Comparison of ENCODE assay signal across 7 mouse cellular contexts in the genomic region with DNA sequence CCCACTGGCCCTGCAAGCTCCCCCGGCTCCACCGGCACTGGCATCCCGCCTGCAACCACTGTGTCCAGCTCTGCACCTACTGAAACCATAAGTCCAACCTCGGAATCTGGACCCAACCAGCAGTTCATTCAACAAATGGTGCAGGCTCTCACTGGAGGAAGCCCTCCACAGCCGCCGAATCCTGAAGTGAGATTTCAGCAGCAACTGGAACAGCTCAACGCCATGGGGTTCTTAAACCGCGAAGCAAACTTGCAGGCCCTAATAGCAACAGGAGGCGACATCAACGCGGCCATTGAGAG. TPM values are rescaled to one million over a fixed set of nuclear protein-coding genes. Genes with fewer than 3 reads are reported as not detected.
A peak's percentile ranks its signal among the peaks of the same experiment; 100 is the strongest.
DNase-seq lines count a peak whose midpoint lies in the region; ATAC-seq lines count a peak whose summit lies in the region.

No protein-coding gene starts in this region.

- no peak for DNase-seq in liver, embryonic 11.5 days (ENCODE audit: low spot score)
- no peak for DNase-seq in liver
- DNase-seq in brain, adult 2 months (ENCODE audit: low read depth, low spot score) = peak; percentile 23
- DNase-seq in forebrain, embryonic 11.5 days (ENCODE audit: low spot score) = peak; percentile 64
- DNase-seq in layer of hippocampus, adult 8-10 months (ENCODE audit: low spot score in 2 of 2) = peak; percentile 3 to 6
- no peak for DNase-seq in cerebellum, postnatal 4 days (ENCODE audit: low spot score in 2 of 2)

- H3K27me3 ChIP-seq in liver, embryonic 11.5 days (replicated peaks; ENCODE audit: control insufficient read depth, insufficient read depth, low read length) = no peaks in the 10 kb centered on the region; the same call in 1 of the 2 replicates
- H3K27me3 ChIP-seq in forebrain, embryonic 11.5 days (ENCODE audit: control insufficient read depth, insufficient read depth, low read length) = no peaks in the 10 kb centered on the region
- H3K27me3 ChIP-seq in neural tube, embryonic 15.5 days (replicated peaks) = no peaks in the 10 kb centered on the region

- H3K4me3 ChIP-seq in liver, embryonic 11.5 days (ENCODE audit: low read depth, low read length) = peak overlapping the region; percentile 69
- peak overlapping the region; percentile 62 for H3K4me3 ChIP-seq in forebrain, embryonic 11.5 days (ENCODE audit: low read depth, low read length)
- peak overlapping the region; percentile 57 for H3K4me3 ChIP-seq in neural tube, embryonic 15.5 days (replicated peaks)

- 0 out of 2 replicates have a peak overlapping the region, but pooled peaks have one; percentile 30 for H3K9ac ChIP-seq in liver, embryonic 11.5 days (ENCODE audit: low read depth, low read length)
- H3K9ac ChIP-seq in forebrain, embryonic 11.5 days (ENCODE audit: low read length) = peak overlapping the region; percentile 82
- H3K9ac ChIP-seq in neural tube, embryonic 15.5 days (replicated peaks) = peak overlapping the region; percentile 76

- H3K4me1 ChIP-seq in liver, embryonic 11.5 days (replicated peaks; ENCODE audit: control insufficient read depth, insufficient read depth, low read length) = no peaks in the 10 kb centered on the region
- H3K4me1 ChIP-seq in forebrain, embryonic 11.5 days (replicated peaks; ENCODE audit: control insufficient read depth, insufficient read depth, low read length) = no peaks in the 10 kb centered on the region; the same call in 1 of the 2 replicates
- peaks cover 2% of the 10 kb centered on the region; the same call in 1 of the 2 replicates for H3K4me1 ChIP-seq in neural tube, embryonic 15.5 days

- no peaks in the 10 kb centered on the region for H3K9me3 ChIP-seq in liver, embryonic 11.5 days (ENCODE audit: control insufficient read depth, low read length)
- no peaks in the 10 kb centered on the region for H3K9me3 ChIP-seq in forebrain, embryonic 11.5 days (ENCODE audit: control insufficient read depth, low read length)
- no peaks in the 10 kb centered on the region for H3K9me3 ChIP-seq in neural tube, embryonic 15.5 days (replicated peaks)

- H3K4me2 ChIP-seq in liver, embryonic 11.5 days = peak overlapping the region; percentile 76
- peak overlapping the region; percentile 67 for H3K4me2 ChIP-seq in forebrain, embryonic 11.5 days (ENCODE audit: low read depth, low read length, severe bottlenecking)
- peak overlapping the region; percentile 65 for H3K4me2 ChIP-seq in neural tube, embryonic 15.5 days

- WGBS in liver, embryonic 11.5 days = 32% methylated on average over 12 of the region's 12 CpGs
- 18% methylated on average over 12 of the region's 12 CpGs for WGBS in forebrain, embryonic 11.5 days
- 26% methylated on average over 12 of the region's 12 CpGs for WGBS in neural tube, embryonic 15.5 days

- ATAC-seq in liver, embryonic 11.5 days (replicated peaks; ENCODE audit: low FRiP score) = no peak
- no peak for ATAC-seq in forebrain, embryonic 11.5 days (replicated peaks; ENCODE audit: low FRiP score)
- ATAC-seq in neural tube, embryonic 15.5 days (ENCODE audit: low FRiP score) = no peak

- no peak overlapping the region for H3K27ac ChIP-seq in liver, embryonic 11.5 days (ENCODE audit: low read depth, low read length)
- 0 out of 2 replicates have a peak overlapping the region, but pooled peaks have one; percentile 37 for H3K27ac ChIP-seq in forebrain, embryonic 11.5 days (ENCODE audit: low read depth, low read length)
- H3K27ac ChIP-seq in neural tube, embryonic 15.5 days (replicated peaks) = peak overlapping the region; percentile 95

- H3K36me3 ChIP-seq in liver, embryonic 11.5 days (ENCODE audit: control insufficient read depth, insufficient read depth, low read length) = no peaks in the 10 kb centered on the region
- H3K36me3 ChIP-seq in forebrain, embryonic 11.5 days (ENCODE audit: control insufficient read depth, insufficient read depth, low read length) = no peaks in the 10 kb centered on the region
- H3K36me3 ChIP-seq in neural tube, embryonic 15.5 days = no peaks in the 10 kb centered on the region

RNA-seq across cellular contexts. Expression of a gene that starts 2.0 kb away (rescaled TPM):
- 14.8 and 15.5 TPM in 2 replicates for polyA plus RNA-seq in liver, embryonic 11.5 days (2014; fragmentation: Nextera tagmentation; extraction: Ambion mirVana)
- polyA plus RNA-seq in forebrain, embryonic 11.5 days (2014; fragmentation: Nextera tagmentation; extraction: Ambion mirVana) = 62.8 and 65.4 TPM in 2 replicates
- total RNA-seq in layer of hippocampus, adult 8-10 months (2022) = 100 to 1,000 TPM; 207 to 230 (median 212) TPM
- 38.5 and 42.0 TPM in 2 replicates for polyA plus RNA-seq in neural tube, embryonic 15.5 days (2015; fragmentation: Nextera tagmentation; extraction: Ambion mirVana)

RNA-seq across cellular contexts. Expression of a gene that starts 58.4 kb away (rescaled TPM):
- not detected in 2 replicates for polyA plus RNA-seq in liver, embryonic 11.5 days (2014; fragmentation: Nextera tagmentation; extraction: Ambion mirVana)
- not detected in 2 replicates for polyA plus RNA-seq in forebrain, embryonic 11.5 days (2014; fragmentation: Nextera tagmentation; extraction: Ambion mirVana)
- total RNA-seq in layer of hippocampus, adult 8-10 months (2022) = not detected
- not detected in 2 replicates for polyA plus RNA-seq in neural tube, embryonic 15.5 days (2015; fragmentation: Nextera tagmentation; extraction: Ambion mirVana)

Comparison
In these comparisons a context has a peak if more than half of its experiments do, and no peak if none do; other contexts are left out.
1. DNase-seq: peak in brain, adult 2 months (single experiment), forebrain, embryonic 11.5 days (single experiment) and layer of hippocampus, adult 8-10 months (2 of 2); none in liver, embryonic 11.5 days (single experiment), liver (single experiment) and cerebellum, postnatal 4 days (0 of 2).
2. H3K9ac ChIP-seq: peak in every context shown above with its lines; median percentile 82 in forebrain, embryonic 11.5 days; 76 in neural tube, embryonic 15.5 days; 30 in liver, embryonic 11.5 days.
3. Peak in every context shown above with its lines, with median percentiles within 50 percentile points of each other: H3K4me2 ChIP-seq and H3K4me3 ChIP-seq.